Mouse (Mus musculus): ENCODE results near the gene Far2. TPM values are rescaled to one million over a fixed set of nuclear protein-coding genes. Genes with fewer than 3 reads are reported as not detected.
"Not testable (repeated sequence)": the region's sequence is repeated elsewhere in the genome, so short reads cannot be mapped to it uniquely, and the experiment has no call there.

Gene Far2
- polyA plus RNA-seq, 1 experiment from 2014 or later = 4.7 TPM

DNA sequence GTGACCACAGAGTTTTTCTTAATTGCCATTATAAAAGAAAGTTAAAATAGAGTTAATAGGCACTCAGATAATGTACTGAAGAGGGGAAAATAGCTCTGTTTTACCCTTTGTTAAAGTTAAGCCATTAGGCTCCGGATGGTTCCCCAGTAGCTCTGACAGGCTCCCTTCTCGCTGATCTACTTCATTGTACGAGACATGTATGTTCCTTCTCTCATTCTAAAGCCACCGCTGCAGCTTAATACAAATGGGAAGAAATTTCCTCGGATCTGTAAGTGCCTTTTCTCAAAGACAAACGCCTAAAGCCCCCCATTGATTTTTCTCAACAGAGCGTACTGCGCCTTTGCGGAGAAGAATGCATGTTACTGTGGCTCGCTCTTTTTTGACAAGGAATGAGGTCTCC is 85.3 kb downstream of the Far2 start:
- H3K4me3 ChIP-seq (ENCODE audit: low read depth, low read length) = no peak overlapping the region
- H3K27ac ChIP-seq (ENCODE audit: low read length) = no peak overlapping the region
- no peaks in the 10 kb centered on the region for H3K4me1 ChIP-seq (ENCODE audit: control insufficient read depth, insufficient read depth, low read length)
- no peaks in the 10 kb centered on the region for H3K36me3 ChIP-seq (ENCODE audit: control insufficient read depth, insufficient read depth, low read length)
- no peaks in the 10 kb centered on the region for H3K27me3 ChIP-seq (ENCODE audit: control insufficient read depth, insufficient read depth, low read length)
- H3K4me2 ChIP-seq (replicated peaks; ENCODE audit: low read depth, low read length) = no peak overlapping the region
- H3K9me3 ChIP-seq (ENCODE audit: control insufficient read depth, low read depth, low read length) = no peaks in the 10 kb centered on the region
- H3K9ac ChIP-seq (replicated peaks; ENCODE audit: low read depth, low read length) = no peak overlapping the region
- WGBS = 62% methylated on average over 10 of the region's 10 CpGs
- ATAC-seq (ENCODE audit: insufficient number of reproducible peaks, insufficient read depth, low FRiP score, low read depth) = no peak

DNA sequence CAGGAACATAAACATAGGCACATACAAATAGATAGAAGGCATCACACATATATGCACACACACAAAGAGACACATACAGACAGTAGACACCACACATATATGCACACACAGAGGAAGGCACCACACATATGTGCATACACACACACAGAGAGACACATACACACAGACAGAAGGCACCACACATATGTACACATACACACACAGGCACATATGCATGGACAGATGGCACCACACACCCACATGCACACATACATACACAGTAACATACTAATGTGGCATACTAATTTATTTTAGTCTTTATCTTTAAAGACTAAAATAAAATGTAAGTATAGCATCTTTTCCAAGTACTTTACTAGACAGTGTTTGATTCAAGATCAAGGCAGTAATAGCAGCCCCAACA is 86.5 kb downstream of the Far2 start:
- no peaks in the 10 kb centered on the region for H3K27me3 ChIP-seq (ENCODE audit: control insufficient read depth, insufficient read depth, low read length)
- no peak for ATAC-seq (ENCODE audit: insufficient number of reproducible peaks, insufficient read depth, low FRiP score, low read depth)
- no peaks in the 10 kb centered on the region for H3K36me3 ChIP-seq (ENCODE audit: control insufficient read depth, insufficient read depth, low read length)
- H3K4me2 ChIP-seq (replicated peaks; ENCODE audit: low read depth, low read length) = no peak overlapping the region
- H3K9ac ChIP-seq (replicated peaks; ENCODE audit: low read depth, low read length) = no peak overlapping the region
- H3K27ac ChIP-seq (ENCODE audit: low read length) = no peak overlapping the region
- H3K9me3 ChIP-seq (ENCODE audit: control insufficient read depth, low read depth, low read length) = no peaks in the 10 kb centered on the region
- H3K4me3 ChIP-seq (ENCODE audit: low read depth, low read length) = no peak overlapping the region
- H3K4me1 ChIP-seq (ENCODE audit: control insufficient read depth, insufficient read depth, low read length) = no peaks in the 10 kb centered on the region

DNA sequence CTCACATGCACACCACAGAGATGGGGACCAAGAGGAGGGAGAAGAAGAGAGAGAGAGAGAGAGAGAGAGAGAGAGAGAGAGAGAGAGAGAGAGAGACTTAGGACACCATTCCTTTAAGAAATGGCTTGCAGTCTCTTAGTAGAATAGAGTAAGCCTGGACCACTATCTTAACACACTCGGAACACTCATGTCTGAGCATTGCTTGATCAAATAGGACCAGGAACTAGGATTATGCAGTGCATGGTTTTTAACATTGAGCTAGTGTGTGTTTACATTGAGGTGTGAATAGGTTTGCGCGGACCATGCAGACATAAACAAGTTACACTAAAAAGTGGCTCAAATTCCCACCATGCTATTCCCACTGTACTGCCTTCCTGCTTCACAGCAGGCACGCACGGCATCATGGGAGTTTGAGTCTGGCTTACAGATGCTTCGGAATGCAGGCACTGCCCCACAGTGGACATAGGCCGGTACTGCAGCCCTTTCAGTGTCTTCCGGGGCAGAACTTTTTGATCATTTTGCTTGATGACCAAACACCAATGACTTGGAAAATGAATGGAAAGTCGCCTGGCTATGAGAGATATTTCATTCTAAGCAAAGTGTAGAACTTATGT is 88.8 kb downstream of the Far2 start:
- no peaks in the 10 kb centered on the region for H3K9me3 ChIP-seq (ENCODE audit: control insufficient read depth, low read depth, low read length)
- no peak overlapping the region for H3K9ac ChIP-seq (replicated peaks; ENCODE audit: low read depth, low read length)
- ATAC-seq (ENCODE audit: insufficient number of reproducible peaks, insufficient read depth, low FRiP score, low read depth) = peak; percentile 72; the same call in 1 of the 2 replicates
- no peaks in the 10 kb centered on the region for H3K4me1 ChIP-seq (ENCODE audit: control insufficient read depth, insufficient read depth, low read length)
- H3K4me2 ChIP-seq (replicated peaks; ENCODE audit: low read depth, low read length) = no peak overlapping the region
- H3K27ac ChIP-seq (ENCODE audit: low read length) = no peak overlapping the region
- no peaks in the 10 kb centered on the region for H3K36me3 ChIP-seq (ENCODE audit: control insufficient read depth, insufficient read depth, low read length)
- 24% methylated on average over 9 of the region's 9 CpGs for WGBS
- no peaks in the 10 kb centered on the region for H3K27me3 ChIP-seq (ENCODE audit: control insufficient read depth, insufficient read depth, low read length)
- H3K4me3 ChIP-seq (ENCODE audit: low read depth, low read length) = no peak overlapping the region

DNA sequence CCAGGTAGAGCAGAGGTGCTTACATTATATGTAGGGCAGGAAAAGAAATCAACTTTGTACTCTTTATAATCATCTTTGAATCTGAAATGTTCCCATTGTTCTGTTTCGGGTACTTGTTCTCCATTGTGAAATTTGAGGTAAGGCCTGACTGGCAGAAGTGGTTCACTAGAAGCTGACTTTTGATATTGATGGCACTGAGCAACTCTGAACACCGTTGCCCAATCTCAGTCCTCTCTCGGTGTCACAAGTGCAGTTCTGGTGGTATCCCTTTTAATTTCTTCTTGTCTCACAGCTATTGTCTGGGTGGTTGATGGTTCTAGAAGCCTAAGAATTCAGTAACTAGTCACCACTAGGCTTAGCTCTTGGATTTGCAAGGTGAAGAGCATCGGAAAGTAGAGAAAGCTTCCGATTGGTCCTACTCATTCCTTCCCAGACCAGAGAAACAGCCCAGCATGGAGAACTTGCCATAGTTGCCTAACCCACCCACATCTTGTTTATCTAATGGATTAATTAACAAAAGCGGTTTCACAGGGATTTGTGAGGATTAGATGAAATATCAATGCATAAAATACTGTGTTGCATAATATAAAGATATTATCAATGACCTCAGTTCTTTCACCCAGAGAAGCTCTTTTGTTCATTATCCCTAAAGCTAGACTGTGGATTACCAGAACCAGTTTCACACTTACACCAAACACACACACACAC is 92.4 kb downstream of the Far2 start:
- no peak for ATAC-seq (ENCODE audit: insufficient number of reproducible peaks, insufficient read depth, low FRiP score, low read depth)
- Histone ChIP-seq H3K4me3 (ENCODE audit: low read depth, low read length) (no peak overlapping the region), H3K9ac (replicated peaks; ENCODE audit: low read depth, low read length) (no peak overlapping the region), H3K27me3 (ENCODE audit: control insufficient read depth, insufficient read depth, low read length) (no peaks in the 10 kb centered on the region), H3K27ac (ENCODE audit: low read length) (no peak overlapping the region), H3K36me3 (ENCODE audit: control insufficient read depth, insufficient read depth, low read length) (no peaks in the 10 kb centered on the region), H3K4me2 (replicated peaks; ENCODE audit: low read depth, low read length) (no peak overlapping the region), H3K9me3 (ENCODE audit: control insufficient read depth, low read depth, low read length) (no peaks in the 10 kb centered on the region; the same call in 1 of the 2 replicates), H3K4me1 (ENCODE audit: control insufficient read depth, insufficient read depth, low read length) (no peaks in the 10 kb centered on the region)
- 84% methylated on average over 6 of the region's 6 CpGs for WGBS

DNA sequence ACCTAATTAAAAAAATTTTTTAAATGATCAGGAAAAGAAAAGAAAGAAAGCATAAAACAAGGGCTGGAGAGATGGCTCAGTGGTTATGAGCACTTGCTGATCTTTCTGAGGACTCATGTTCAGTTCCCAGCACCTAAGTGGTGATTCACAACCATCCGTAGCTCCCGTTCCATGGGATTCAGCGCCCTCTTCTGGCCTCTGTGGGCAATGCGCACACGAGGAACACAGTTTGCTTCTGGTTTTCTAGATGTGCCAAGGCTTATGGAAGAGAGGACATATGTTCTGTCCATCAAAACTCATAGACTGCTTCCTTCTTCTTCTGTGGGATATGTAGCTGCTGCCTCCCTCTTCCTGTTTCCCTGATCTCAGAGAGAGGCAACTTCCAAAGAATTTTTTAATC is 94.8 kb downstream of the Far2 start:
- ATAC-seq (ENCODE audit: insufficient number of reproducible peaks, insufficient read depth, low FRiP score, low read depth) = no peak

DNA sequence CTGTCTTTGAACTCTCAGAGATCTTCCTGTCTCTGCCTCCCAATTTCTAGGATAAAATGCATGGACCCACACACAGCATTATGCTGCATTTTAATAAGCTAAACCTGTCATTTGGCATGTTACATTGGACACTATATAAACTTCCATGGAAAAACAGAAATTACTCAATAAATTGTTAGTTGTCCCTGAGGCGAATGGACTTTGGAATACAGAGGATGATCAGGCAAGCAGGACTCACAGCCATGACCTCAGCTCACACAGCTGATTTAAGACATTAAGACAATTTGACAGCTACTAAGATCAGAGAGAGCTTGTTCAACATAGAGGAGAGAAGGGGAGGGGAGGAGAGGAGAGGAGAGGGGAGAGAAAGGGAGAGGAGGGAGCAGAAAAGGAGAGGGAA is 95.4 kb downstream of the Far2 start:
- no peaks in the 10 kb centered on the region for H3K36me3 ChIP-seq (ENCODE audit: control insufficient read depth, insufficient read depth, low read length)
- H3K4me1 ChIP-seq (ENCODE audit: control insufficient read depth, insufficient read depth, low read length) = no peaks in the 10 kb centered on the region
- H3K9me3 ChIP-seq (ENCODE audit: control insufficient read depth, low read depth, low read length) = no peaks in the 10 kb centered on the region; the same call in 1 of the 2 replicates
- no peak overlapping the region for H3K9ac ChIP-seq (replicated peaks; ENCODE audit: low read depth, low read length)
- H3K4me3 ChIP-seq (ENCODE audit: low read depth, low read length) = no peak overlapping the region
- H3K27me3 ChIP-seq (ENCODE audit: control insufficient read depth, insufficient read depth, low read length) = no peaks in the 10 kb centered on the region
- 96% methylated on average over 1 of the region's 1 CpGs for WGBS
- H3K4me2 ChIP-seq (replicated peaks; ENCODE audit: low read depth, low read length) = no peak overlapping the region
- ATAC-seq (ENCODE audit: insufficient number of reproducible peaks, insufficient read depth, low FRiP score, low read depth) = no peak
- H3K27ac ChIP-seq (ENCODE audit: low read length) = no peak overlapping the region

More for the DNA sequence above, 94.8 kb downstream of the Far2 start:
- Histone ChIP-seq H3K4me3 (ENCODE audit: low read depth, low read length) (no peak overlapping the region), H3K9ac (replicated peaks; ENCODE audit: low read depth, low read length) (no peak overlapping the region), H3K4me1 (ENCODE audit: control insufficient read depth, insufficient read depth, low read length) (no peaks in the 10 kb centered on the region), H3K9me3 (ENCODE audit: control insufficient read depth, low read depth, low read length) (no peaks in the 10 kb centered on the region; the same call in 1 of the 2 replicates), H3K36me3 (ENCODE audit: control insufficient read depth, insufficient read depth, low read length) (no peaks in the 10 kb centered on the region), H3K27me3 (ENCODE audit: control insufficient read depth, insufficient read depth, low read length) (no peaks in the 10 kb centered on the region), H3K27ac (ENCODE audit: low read length) (no peak overlapping the region), H3K4me2 (replicated peaks; ENCODE audit: low read depth, low read length) (no peak overlapping the region)
- 80% methylated on average over 5 of the region's 5 CpGs for WGBS

DNA sequence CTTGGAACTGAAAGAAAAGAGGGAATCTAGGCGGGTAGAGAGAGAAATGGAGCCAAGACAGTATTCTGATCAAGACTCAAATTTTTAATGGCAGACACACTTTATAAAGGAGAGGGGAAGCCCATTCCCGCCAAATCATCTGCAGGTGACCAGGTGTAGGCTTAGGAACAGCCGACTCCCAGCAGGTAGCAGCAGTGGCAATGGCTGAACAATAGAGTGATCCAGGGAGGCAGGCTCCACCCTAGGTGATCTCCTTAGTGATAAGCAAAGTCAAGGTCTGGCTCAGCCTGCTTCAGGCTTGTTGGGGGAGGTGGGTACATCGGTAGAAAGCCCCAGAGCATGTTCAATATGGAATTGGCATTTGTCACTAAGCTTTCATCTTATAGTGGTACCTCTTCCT is 105.2 kb downstream of the Far2 start:
- WGBS = 53% methylated on average over 4 of the region's 4 CpGs
- H3K4me1 ChIP-seq (ENCODE audit: control insufficient read depth, insufficient read depth, low read length); H3K36me3 ChIP-seq (ENCODE audit: control insufficient read depth, insufficient read depth, low read length); ATAC-seq (ENCODE audit: insufficient number of reproducible peaks, insufficient read depth, low FRiP score, low read depth); H3K4me3 ChIP-seq (ENCODE audit: low read depth, low read length); H3K27me3 ChIP-seq (ENCODE audit: control insufficient read depth, insufficient read depth, low read length); H3K9me3 ChIP-seq (ENCODE audit: control insufficient read depth, low read depth, low read length); H3K4me2 ChIP-seq (replicated peaks; ENCODE audit: low read depth, low read length); H3K9ac ChIP-seq (replicated peaks; ENCODE audit: low read depth, low read length); H3K27ac ChIP-seq (ENCODE audit: low read length): not testable (repeated sequence)

DNA sequence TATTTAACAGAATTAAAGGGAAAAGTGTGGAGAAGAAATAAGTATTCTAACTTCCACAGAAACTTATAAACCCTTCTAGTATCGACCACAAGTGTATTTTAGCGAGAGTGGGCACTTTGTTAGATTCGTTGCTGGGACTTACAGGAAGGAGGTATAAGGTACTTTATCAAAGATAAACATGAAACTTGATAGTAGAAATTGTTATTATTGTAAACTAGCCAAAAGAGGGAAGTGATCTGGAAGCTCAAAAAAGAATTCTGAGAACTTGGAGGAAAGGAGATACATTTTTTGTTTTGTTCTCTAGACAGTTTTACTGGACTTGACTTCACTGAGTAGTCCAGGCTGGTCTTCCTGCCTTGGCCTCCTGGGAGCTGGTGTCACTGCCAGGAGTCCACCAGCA is 125.8 kb downstream of the Far2 start:
- Histone ChIP-seq H3K36me3 (ENCODE audit: control insufficient read depth, insufficient read depth, low read length) (no peaks in the 10 kb centered on the region), H3K27ac (ENCODE audit: low read length) (no peak overlapping the region), H3K9me3 (ENCODE audit: control insufficient read depth, low read depth, low read length) (no peaks in the 10 kb centered on the region; the same call in 1 of the 2 replicates), H3K4me3 (ENCODE audit: low read depth, low read length) (no peak overlapping the region), H3K27me3 (ENCODE audit: control insufficient read depth, insufficient read depth, low read length) (no peaks in the 10 kb centered on the region), H3K9ac (replicated peaks; ENCODE audit: low read depth, low read length) (no peak overlapping the region), H3K4me2 (replicated peaks; ENCODE audit: low read depth, low read length) (no peak overlapping the region), H3K4me1 (ENCODE audit: control insufficient read depth, insufficient read depth, low read length) (no peaks in the 10 kb centered on the region)
- ATAC-seq (ENCODE audit: insufficient number of reproducible peaks, insufficient read depth, low FRiP score, low read depth) = no peak
- 68% methylated on average over 3 of the region's 3 CpGs for WGBS

DNA sequence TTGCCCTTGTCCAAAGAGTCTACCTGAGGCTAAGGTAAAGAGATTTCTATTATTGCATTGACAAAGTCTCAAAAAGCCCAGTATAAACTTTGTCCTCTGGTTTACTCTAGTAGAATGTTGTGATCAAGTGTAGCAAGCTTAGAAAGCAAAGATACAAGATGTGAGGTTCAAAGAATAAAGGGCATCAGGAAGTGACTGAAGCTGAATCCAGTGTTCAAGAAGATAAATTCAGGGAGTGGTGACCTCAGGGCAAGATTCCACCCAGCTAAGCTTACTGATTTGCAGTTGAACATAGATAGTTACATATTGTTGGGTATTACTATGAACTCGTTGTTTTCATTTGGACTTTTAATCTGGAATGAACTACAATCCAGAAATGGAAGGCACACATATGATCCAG is 138.6 kb downstream of the Far2 start:
- 87% methylated on average over 1 of the region's 1 CpGs for WGBS
- Histone ChIP-seq H3K9me3 (ENCODE audit: control insufficient read depth, low read depth, low read length) (no peaks in the 10 kb centered on the region), H3K4me1 (ENCODE audit: control insufficient read depth, insufficient read depth, low read length) (no peaks in the 10 kb centered on the region), H3K27ac (ENCODE audit: low read length) (no peak overlapping the region), H3K4me2 (replicated peaks; ENCODE audit: low read depth, low read length) (no peak overlapping the region), H3K36me3 (ENCODE audit: control insufficient read depth, insufficient read depth, low read length) (peaks cover 57% of the 10 kb centered on the region), H3K4me3 (ENCODE audit: low read depth, low read length) (no peak overlapping the region), H3K9ac (replicated peaks; ENCODE audit: low read depth, low read length) (no peak overlapping the region), H3K27me3 (ENCODE audit: control insufficient read depth, insufficient read depth, low read length) (no peaks in the 10 kb centered on the region)
- no peak for ATAC-seq (ENCODE audit: insufficient number of reproducible peaks, insufficient read depth, low FRiP score, low read depth)
